Mouse (Mus musculus) neural tube, embryonic 14.5 days (tissue): Measurements from ENCODE around the gene Golga7b. TPM values are rescaled to one million over a fixed set of nuclear protein-coding genes. Genes with fewer than 3 reads are reported as not detected.

Source experiments
- ATAC-seq: fragments of 200-750 bp; cut with Nextera tagmentation; 2 replicates; pipeline ENCODE4 v1.8.0; 2017; ENCODE audit warnings: low read depth, mild to moderate bottlenecking, moderate TSS enrichment, moderate library complexity
- H3K27ac ChIP-seq: fragments of 300-500 bp; sonication (generic); 2 replicates; pipeline ENCODE4 v1.5.1; 2014; ENCODE audit warnings: low read depth, mild to moderate bottlenecking, control low read depth, low read length, moderate library complexity, mixed read lengths
- H3K27me3 ChIP-seq: fragments of 300-500 bp; sonication (generic); 2 replicates; pipeline ENCODE4 v1.6.1; 2014; ENCODE audit warnings: low read length; ENCODE audit not compliant: control insufficient read depth, insufficient read depth
- H3K36me3 ChIP-seq: fragments of 300-500 bp; sonication (generic); 2 replicates; pipeline ENCODE4 v1.6.1; 2014; ENCODE audit warnings: low read length, mixed read lengths; ENCODE audit not compliant: control insufficient read depth, insufficient read depth
- H3K4me1 ChIP-seq: fragments of 300-500 bp; sonication (generic); 2 replicates; pipeline ENCODE4 v1.6.1; 2014; ENCODE audit warnings: low read length; ENCODE audit not compliant: control insufficient read depth, insufficient read depth
- H3K4me2 ChIP-seq: fragments of 300-500 bp; sonication (generic); 2 replicates; pipeline ENCODE4 v1.6.1; 2014; ENCODE audit warnings: mild to moderate bottlenecking, low read depth, low read length, control low read depth
- H3K4me3 ChIP-seq: fragments of 300-500 bp; sonication (generic); 2 replicates; pipeline ENCODE4 v1.5.1; 2014; ENCODE audit warnings: low read depth, low read length, control low read depth, mixed read lengths
- H3K9ac ChIP-seq: fragments of 300-500 bp; sonication (generic); replicated peaks from 2 replicates; pipeline ENCODE4 v1.6.1; 2014; ENCODE audit warnings: low read depth, mild to moderate bottlenecking, control low read depth, low read length, mixed read lengths
- H3K9me3 ChIP-seq: fragments of 300-500 bp; sonication (generic); 2 replicates; pipeline ENCODE4 v1.6.1; 2016; ENCODE audit warnings: low read length; ENCODE audit not compliant: control insufficient read depth
- WGBS: fragments of 180-500 bp; shearing (Covaris S2); extraction: QIAGEN DNeasy Blood & Tissue Kit; methylation state at CpG from one replicate; pipeline ENCODE4 v1.1.7; 2014; 5-methylcytosine and 5-hydroxymethylcytosine counted together
- microRNA-seq: library from miRNA; unstranded; fragments of <30 nt; microRNA quantifications from one replicate; pipeline ENCODE4, GENCODE M21; 2016
- polyA plus RNA-seq: library from polyadenylated mRNA; unstranded; fragments of >200 nt; fragmentation: Nextera tagmentation; extraction: Ambion mirVana; gene quantifications from 2 replicates; pipeline ENCODE4 v1.2.1, GENCODE M21; 2014

Golga7b gene
- polyA plus RNA-seq, 1 experiment from 2014 or later, result 62.5 TPM

- WGBS, result 20% methylated on average over 8 of the region's 8 CpGs
- Histone ChIP-seq H3K36me3 (no peaks in the 10 kb centered on the region), H3K4me2 (no peak overlapping the region), H3K27ac (peak overlapping the region; percentile 65), H3K4me3 (no peak overlapping the region), H3K9me3 (no peaks in the 10 kb centered on the region), H3K9ac (no peak overlapping the region), H3K27me3 (no peaks in the 10 kb centered on the region), H3K4me1 (peaks cover 33% of the 10 kb centered on the region)
- ATAC-seq, result peak; percentile 52
These were observed 69.6 kb downstream of the Golga7b start for GRCm38 (mm10) chr19:42316998-42317397.

- Histone ChIP-seq H3K27ac (peak overlapping the region; percentile 79), H3K4me1 (peaks cover 33% of the 10 kb centered on the region), H3K9me3 (no peaks in the 10 kb centered on the region), H3K9ac (no peak overlapping the region; the same call in 1 of the 2 replicates), H3K27me3 (no peaks in the 10 kb centered on the region), H3K4me3 (no peak overlapping the region), H3K4me2 (0 out of 2 replicates have a peak overlapping the region, but pooled peaks have one; percentile 9), H3K36me3 (no peaks in the 10 kb centered on the region)
- 41% methylated on average over 18 of the region's 18 CpGs for WGBS
- no peak for ATAC-seq
These were observed 70.5 kb downstream of the Golga7b start for GRCm38 (mm10) chr19:42317648-42318425.

Small RNAs within 50 kb of the gene (microRNA-seq; reads per million reads assigned to microRNA genes)
- gene Gm26339 (not detected), gene Mir3085 (9.7 reads per million, percentile 17 among the genes with 10 or more reads in this experiment)

Other genes with a start within 250 kb of the Golga7b start
- 0.73 and 0.80 TPM in 2 replicates for gene Ankrd2, start 211.6 kb upstream of the Golga7b start, polyA plus RNA-seq
- gene Hoga1, start 202.0 kb upstream of the Golga7b start, polyA plus RNA-seq, result 1.3 and 1.7 TPM in 2 replicates
- 0.15 TPM in 1 of 2 replicates, not detected in the other for gene 4933411K16Rik, start 195.3 kb upstream of the Golga7b start, polyA plus RNA-seq
- gene Morn4, start 161.2 kb upstream of the Golga7b start, polyA plus RNA-seq, result 118 and 131 TPM in 2 replicates
- 35.3 and 40.7 TPM in 2 replicates for gene Pi4k2a, start 157.1 kb upstream of the Golga7b start, polyA plus RNA-seq
- 9.4 and 10.8 TPM in 2 replicates for gene Avpi1, start 118.5 kb upstream of the Golga7b start, polyA plus RNA-seq
- 2.1 and 3.2 TPM in 2 replicates for gene Marveld1, start 100.2 kb upstream of the Golga7b start, polyA plus RNA-seq
- 34.2 and 37.2 TPM in 2 replicates for gene Zfyve27, start 83.6 kb upstream of the Golga7b start, polyA plus RNA-seq
- gene Sfrp5, start 45.3 kb upstream of the Golga7b start, polyA plus RNA-seq, result 0.21 and 13.5 TPM in 2 replicates
- gene Crtac1, start 184.2 kb downstream of the Golga7b start, polyA plus RNA-seq, result 72.0 and 78.4 TPM in 2 replicates